Mouse (Mus musculus): ENCODE measurements around the gene Ttyh2.
A peak's percentile ranks its signal among the peaks of the same experiment; 100 is the strongest.
"Not testable (repeated sequence)": the region's sequence is repeated elsewhere in the genome, so short reads cannot be mapped to it uniquely, and the experiment has no call there.

The Ttyh2 gene

DNA sequence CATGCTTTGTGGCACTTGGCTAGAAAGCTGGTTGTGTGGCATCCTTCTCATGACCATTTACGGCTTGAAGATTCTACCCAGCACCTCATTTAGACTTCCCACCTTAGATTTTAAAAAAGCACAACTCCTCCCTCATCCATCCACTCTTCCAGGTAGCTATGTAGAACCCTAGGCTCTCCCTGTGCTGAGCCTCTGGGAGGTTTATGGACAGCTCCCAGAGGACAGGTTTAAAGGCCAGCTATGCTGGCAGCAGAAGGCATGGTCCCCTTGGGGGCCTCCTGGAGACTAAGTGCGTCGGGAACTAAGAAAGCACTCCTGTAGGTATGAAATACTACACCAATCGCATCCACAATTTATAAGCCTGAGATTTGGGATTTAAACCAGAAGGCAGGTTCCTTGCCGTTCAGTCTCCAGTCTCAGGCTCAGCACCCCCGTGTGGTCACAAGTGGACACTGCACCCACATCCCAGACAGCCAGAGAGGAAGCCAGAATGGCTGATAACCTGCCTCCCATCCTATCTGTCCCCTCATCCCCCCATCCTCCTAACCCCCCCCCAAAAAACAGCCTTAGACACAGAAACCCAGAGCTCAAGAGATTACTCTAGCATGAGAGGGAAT lies 12.4 kb upstream of the Ttyh2 start:
- DNase-seq: peak; percentile 82

DNA sequence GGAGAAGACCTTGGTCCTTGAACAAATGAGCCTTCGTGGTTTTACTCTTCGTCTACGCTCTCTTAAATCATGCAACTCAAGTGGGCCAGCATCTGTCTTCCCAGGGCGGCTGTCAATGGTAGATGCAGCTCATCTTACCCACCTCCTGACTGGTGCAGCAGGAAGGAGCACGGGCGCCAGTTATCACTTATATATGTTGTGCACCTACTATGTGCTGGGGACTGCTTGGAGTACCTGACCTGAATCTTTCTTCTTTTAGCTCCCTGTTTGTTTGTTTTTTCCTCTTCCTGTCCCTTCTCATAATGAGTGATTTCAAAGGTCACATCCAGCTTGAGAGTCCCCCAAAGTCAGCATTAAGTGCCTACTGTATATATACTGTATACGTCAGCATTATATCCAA lies 11.1 kb upstream of the Ttyh2 start:
- no peak for DNase-seq

DNA sequence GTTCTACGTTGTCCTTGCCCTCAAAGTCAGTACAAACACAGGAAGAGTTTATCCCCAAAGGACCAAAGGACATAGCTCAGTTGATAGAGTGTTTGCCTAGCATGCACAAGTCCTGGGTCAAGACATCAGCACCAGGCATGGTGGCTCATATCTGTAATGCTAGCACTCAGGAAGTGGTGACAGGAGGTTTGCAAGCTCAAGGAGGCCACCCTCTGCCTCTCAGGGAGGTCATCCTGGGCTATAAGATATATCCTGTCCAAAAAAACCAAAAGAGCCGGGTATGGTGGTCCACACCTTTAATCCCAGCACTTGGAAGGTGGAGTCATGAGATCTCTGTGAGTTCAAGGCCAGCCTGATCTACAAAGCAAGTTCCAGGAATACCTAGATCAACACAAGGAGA lies 9.8 kb upstream of the Ttyh2 start:
- DNase-seq: no peak

DNA sequence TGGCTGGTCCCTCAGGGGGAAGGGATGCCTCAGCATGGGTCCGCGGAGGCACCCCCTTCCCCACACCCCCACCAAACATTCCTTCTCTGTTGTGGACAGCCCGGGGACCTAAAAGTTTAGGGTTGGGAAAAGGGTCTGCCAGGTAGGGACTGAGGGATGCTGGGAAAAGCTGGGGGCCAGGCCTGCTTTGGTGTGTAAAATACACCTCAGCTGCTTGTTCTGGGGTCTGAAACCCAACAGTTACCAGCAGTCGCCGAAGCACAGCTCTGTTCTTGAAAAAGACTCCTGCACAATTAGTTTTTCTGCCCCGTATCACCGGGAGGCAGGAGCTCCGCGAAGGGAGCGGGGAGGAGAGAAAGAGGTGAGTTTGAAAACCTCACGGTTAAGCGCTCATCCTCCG lies 8.4 kb upstream of the Ttyh2 start:
- peak; percentile 25 for DNase-seq

DNA sequence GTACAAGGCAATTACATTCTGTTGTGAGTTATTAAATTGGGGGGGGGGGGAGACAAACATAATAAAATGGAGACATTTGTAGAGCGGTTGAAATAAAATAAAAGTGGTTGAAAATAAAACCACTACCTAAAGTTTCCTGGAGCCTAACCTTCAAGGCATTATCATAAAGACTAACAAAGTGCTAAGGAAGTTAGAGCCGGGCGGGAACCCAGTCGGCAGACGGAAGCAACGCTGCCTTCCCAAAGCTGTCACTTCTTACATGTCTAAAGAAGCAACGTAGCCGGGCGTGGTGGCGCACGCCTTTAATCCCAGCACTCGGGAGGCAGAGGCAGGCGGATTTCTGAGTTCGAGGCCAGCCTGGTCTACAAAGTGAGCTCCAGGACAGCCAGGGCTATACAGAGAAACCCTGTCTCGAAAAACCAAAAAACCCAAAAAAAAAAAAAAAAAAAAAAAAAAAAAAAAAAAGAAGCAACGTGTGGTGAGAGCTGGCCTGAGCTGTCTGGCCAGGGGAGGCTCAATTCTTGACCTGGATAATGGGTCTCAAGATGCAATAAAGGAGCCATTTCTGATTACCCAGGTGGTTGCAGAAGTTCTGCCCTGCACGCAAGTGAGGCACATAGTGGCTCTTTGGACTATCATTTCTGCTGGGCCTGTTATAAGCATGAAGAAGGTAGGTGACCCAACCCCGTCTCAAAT lies 7.8 kb upstream of the Ttyh2 start:
- peak; percentile 40 for DNase-seq

DNA sequence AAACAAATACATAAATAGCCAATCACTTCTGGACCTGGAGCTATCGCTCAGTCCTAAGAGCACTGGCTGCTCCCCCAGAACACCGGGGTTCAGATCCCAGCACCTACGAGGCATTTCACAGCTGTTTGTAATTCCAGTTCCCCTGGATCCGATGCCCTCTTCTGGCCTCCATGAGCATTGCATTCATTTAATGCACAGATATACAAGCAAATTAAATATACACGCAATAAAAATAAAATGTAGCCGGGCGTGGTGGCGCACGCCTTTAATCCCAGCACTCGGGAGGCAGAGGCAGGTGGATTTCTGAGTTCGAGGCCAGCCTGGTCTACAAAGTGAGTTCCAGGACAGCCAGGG lies 7.3 kb upstream of the Ttyh2 start:
- DNase-seq: peak; percentile 67

DNA sequence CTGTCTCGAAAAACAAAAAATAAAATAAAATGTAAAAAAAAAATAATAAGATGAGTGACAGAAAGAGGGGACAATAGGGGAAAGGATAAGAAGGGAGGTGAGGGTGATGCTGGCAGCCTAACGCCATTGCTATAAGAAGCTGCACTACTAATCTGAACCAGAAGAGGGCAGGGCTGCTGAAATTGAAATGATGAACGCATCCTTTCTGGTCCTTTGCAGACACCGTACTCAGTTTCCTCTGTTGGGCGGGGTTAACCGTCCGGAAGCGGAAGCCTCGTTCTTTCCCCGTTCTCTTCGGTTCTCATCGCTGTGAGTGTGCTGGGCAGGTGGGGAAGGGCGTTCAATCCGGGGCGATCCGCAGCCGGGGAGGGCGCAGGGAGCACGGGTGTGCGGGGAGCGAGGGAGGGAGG lies 6.9 kb upstream of the Ttyh2 start, which contains the start of gene Rpl38:
Gene Rpl38 (plus strand): TSS at position 224 of the 410 bp plus-strand sequence.
- DNase-seq: peak; percentile 91

DNA sequence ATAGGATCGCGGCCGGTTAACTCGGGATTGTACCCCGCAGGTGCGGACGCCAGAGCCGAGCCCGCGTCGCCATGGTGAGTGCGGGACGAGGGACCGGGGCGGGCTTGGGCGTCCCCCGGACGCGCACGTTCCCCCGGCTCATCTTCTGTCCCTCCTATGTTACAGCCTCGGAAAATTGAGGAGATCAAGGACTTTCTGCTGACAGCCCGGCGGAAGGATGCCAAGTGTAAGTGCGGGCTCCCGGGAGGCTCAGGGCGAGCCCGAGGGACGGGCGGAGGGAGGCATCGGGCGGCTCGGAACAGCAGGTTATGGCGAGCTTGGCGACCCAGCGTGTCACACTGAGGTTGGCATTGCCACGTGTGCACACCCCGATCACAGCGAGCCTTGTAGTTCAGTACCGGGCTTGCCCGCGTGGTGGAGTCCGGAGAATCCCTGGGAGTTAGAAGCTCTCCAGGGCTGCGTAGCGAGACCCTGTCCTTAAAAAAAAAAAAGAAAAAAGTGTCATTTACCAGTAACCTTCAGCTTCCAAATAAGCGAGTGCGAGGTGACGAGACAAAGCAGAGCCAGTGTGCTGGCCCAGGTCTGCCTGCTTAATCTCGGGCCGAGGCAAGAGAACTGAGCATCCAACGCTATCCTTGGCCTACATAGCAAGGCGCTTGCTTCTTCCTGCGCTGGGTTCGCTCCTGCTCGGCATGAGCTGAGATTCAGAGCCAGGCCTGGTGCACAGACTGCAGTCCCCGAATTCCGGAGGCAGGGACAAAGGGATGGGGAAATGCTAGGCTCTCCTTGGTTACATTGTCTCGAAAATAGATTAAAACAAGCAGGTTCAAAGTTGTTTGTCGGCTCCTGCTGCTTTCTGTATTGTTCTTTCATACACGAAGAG lies 6.2 kb upstream of the Ttyh2 start:
- DNase-seq: peak; percentile 89

DNA sequence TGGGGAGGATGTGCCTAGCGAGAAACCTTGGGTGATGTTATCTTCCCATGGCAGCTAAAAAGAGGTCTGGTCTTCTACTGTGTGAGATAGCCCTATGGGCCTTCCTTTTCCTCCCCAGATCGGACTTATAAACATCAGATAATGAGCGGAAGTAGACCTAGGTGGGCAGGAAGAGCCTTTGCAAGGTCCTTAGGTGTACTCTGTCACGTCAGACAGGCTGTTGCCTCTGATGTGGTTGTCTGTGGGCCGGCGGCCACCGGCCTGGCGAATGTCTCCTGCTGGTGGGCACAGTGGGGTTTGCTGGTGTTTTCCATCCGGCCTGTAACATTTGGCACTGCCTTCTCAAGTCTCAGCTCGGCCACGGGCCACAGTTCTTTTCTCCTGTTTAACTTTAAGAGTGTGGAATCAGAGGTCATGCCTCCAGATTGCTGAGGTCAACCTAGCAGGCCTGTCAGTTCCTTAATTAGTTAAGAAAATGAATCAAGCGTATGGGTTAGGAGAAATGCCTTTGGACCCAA lies 5.5 kb upstream of the Ttyh2 start:
- peak; percentile 34 for DNase-seq

DNA sequence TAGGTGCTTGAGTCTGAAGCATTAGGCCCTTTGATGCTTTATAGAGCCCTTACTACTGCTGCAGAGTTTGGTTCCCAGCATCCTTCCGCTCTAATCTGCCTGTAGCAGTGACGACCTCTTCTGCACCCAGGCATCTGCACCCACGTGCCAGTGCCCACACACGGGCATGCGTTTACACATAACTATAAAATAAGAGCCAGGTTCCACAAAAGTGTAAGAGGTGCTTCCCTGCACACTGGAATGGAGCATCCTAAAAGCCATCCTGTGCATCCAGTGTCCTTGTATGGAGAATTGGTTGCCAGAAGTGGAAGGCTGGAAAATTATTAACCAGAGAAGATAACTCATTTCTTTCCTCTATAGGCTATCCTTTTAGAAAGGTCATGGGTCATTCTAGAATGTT lies 4.1 kb upstream of the Ttyh2 start:
- DNase-seq: no peak

DNA sequence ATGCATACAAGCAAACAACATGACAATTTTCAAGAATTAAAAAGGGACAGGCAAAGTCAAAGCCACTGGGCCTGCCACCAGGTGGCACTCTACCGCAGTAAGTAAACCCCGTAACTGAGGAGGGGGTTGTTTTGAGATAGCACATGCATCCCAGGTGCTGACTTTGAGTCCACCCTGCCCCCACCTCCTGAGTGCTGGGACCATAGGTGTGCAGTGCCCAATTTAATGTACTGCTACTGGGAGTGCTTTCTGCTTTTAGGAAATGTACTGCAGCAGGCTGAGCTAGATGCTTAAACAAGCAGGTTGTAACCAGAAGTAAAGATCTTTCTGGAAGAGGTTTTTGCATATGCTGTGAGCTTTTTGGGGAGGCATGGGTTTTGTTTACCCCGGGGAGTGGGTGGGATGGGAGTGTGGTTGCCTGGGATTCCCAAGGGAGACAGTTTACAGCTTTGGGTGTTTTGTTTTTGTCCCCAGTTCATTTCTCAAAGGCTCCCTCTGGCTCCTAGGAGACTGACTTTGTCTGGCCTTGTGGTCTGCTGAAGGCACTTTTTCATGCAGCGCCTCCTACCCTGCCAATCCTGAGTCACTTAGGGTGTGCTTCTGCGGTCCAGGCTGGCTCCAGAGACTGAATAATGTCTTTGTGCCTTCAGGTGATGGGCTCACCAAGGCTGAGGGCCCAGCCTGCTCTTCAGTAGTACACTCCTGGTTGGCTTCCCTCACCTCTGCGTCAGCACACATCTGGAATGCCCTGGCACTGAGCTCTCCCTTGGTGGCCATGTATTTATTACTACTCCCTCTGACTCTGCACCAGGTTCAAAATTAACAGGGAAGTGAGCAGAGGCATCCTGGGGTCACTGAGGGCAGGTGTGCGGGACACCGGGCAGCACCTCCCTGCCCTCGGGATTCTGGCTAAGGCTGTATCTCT lies 2.2 kb upstream of the Ttyh2 start:
- peak; percentile 79 for DNase-seq

DNA sequence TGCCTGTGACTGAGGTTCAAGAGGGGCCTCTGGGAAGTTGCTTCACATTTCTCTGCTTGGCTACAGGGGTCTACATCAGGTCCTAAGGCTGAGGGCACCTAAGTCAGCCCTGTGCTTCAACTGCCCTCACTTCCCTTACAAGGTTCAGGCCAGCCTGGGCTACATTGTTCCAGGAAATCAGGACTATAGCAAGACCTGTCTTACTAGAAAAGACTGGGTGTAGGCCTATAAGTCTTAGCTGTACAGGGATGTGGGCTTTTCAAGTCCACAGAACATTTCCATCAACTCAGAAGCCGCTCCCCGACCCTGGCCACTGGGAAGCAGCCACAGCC lies 1.5 kb upstream of the Ttyh2 start:
- no peak for DNase-seq

DNA sequence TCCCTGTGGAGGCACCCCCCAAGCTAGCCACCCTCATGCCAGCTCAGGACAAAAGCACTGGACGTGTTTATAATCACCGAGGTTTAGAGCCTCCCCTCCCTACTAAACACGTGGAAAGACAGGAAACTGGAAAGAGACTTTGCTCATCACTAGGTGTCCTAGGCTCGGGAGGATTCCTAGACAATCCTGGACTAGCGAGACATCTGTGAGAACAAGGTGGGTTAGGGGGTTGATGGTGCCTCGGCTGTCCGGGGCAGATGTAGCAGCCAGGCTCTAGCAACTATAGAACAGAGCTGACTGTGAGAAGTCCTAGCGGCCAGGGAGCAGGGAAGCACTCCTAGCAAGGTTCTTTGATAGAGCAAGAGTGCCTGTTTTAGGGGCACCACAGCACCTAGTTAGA lies 1.1 kb upstream of the Ttyh2 start:
- DNase-seq: no peak

DNA sequence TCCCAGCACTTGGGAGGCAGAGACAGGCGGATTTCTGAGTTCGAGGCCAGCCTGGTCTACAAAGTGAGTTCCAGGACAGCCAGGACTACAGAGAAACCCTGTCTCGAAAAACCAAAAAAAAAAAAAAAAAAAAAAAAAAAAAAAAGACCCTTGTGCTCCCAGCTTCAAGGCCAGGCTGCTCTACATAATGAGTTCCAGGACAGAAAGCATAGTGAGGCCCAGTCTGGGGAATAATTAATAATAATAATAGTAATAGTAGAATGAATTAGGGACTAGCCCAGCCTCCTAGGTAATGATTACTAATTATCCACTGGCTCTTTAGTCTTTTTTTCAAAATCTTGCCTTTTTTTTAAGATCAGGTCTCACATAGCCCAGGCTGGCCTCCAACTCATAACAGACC lies 435 bp upstream of the Ttyh2 start:
- not testable (repeated sequence) for DNase-seq

DNA sequence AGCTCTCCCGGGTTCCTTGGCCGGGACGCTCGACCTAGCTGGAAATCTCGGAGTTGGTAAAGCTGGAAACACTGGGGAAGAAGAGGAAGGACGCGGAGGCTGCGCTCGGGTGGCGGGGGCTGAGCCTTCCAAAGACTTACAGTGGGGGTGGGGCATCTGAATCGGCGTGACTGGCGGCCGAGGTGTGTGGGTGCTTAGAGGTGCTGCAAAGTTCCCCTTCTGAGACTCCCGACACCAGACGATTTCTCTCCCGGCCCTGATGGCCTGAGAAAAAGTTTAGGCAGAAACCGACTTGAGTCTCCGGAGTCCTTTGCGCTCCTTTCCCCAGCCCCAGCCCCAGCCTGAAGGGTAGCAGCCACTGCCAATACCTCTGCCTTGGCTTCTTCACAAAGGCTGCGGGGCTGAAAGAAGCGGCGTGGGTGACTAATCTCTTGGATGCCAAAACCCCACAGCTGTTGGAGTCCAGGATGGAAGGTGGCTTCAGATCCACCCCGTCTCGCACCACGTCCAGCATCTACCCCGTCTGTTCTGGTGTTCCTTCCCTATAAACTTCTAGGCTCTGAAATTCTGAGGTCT lies 683 bp downstream of the Ttyh2 start:
- peak; percentile 46 for DNase-seq

DNA sequence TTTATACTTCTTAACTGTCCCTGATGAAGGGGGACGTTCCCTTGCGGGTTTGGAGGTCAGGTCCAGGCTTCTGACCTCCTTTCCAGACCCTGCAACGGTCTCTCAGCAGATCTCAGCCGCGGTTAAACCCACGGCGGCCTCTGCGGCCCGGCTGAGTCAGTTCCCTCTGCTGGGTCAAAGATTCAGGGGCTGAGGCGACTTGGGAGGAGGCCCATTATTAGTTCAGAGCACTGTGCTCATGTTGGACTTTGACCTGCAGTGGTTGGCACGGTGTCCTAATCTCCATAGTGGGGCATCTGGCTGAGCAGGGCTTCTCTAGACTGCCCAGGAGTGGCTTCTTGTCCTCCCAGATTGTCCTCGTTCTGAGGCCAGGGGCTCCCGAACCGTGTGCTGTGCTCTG lies 1.2 kb downstream of the Ttyh2 start:
- no peak for DNase-seq

DNA sequence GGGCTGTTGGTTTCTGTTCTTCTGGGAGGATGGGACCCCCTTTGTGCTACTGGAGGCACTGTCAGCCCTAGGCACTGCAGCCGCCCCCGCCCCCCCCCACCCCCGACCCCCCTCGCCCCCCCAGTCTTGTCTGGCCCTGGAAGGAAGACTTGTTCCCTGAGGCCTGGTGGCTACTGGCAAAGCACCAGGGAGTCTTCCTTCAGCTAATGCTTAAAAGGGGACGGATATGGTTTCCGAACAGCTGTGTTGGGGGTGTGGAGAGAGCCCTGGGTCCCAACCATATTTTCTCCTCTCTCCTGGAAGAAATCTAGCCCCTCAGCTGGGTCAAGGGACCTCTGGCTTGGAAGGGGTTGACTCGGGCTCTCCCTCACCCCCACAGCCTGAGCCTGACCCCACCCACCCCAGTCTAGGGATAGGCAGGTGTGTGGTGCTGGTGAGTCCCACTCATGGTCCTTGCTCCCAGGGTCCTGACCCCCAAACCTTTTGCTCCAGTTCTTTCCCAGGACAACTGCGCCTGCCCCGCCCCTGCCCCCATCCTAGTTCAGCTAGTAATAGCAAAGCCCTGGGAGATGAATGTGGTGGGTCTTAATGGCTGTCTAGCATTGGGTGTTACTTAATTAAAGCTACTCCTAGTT lies 1.8 kb downstream of the Ttyh2 start:
- no peak for DNase-seq

DNA sequence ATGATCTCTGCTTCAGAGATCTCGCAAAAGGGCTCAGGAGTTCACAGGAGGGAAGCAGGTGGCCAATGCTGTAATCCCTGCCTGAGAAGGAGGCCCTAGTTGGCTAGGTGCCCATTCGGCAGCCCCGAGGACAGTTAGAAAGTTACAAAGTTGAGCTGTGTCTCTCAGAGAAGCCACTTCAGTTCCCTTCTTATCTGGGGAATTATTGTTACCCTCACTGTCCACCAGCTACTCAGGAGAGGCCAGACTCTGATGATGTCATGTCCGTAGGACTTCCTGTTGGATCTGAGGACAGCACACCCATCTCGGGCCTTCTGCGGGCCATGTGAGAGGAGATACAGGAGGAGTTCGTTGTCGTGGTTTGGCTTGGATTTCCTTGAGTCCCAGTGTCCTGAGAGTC lies 4.4 kb downstream of the Ttyh2 start:
- no peak for DNase-seq

DNA sequence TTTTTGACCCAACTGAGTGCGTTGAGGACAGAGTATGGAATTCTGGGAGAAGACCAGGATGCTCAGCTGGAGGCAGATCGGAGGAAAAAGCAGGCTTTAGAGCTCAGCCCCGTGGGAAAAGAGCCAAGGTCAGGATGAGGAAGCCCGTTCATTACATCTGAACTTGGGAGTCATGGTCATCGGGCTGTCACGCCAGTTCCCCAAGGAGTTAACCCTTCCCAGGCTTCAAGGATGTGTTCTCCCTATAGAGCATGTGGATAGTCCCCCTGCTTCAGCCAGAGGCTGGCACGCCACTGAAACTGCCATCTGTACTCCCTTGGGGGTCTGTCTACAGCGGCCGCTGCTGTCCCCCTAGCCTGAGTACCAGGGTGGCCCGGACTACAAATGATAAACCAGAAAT lies 5.1 kb downstream of the Ttyh2 start:
- no peak for DNase-seq

DNA sequence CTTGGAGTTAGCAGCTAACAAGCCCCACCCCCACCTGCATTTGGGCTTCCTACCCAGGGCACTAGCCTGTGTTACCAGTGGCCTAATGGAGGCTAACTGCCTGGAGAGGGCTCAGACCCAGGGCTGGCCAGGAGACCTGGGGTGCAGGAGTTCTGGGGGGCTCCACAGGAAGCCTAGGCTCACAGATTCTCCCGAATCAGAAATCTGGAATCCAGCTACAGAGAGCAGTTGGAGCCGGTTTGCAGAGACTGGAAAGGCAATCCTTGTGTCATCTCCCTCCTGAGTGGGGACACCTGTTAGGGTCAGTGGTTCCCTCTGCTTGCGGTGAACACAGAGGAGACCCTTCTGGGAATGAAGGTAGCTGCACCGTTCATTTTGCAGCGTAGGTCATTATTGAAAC lies 5.8 kb downstream of the Ttyh2 start:
- no peak for DNase-seq

DNA sequence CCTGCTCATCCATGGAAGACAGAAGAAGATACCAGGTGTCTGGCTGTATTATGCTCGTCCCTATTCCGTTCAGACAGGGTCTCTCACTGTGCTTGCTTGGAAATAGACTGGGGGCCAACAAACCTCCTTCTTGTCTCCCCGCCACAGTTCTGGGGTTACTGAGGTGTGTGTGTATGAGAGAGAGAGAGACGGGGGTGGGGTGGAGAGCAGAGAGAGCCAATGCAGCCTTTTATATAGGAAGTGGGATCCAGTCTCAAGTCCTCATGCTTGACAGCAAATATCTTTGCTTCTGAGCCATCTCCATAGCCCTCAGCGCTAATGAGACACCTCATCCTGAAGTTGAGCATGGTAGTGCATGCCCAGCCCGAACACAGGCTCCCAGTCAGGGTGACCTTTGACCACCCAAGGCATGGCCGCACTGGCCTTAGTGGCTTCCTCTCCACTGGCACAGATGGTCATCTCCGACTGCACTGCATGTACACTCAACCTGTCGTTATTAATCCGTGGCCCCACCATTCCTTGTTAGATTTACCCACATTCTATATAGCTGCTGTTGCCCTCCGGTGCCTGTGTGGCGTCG lies 7.2 kb downstream of the Ttyh2 start:
- no peak for DNase-seq
